Mouse (Mus musculus): ENCODE results near the gene Defa32. TPM values are rescaled to one million over a fixed set of nuclear protein-coding genes. Genes with fewer than 3 reads are reported as not detected.

Gene Defa32
- not detected for total RNA-seq (2023)

DNA sequence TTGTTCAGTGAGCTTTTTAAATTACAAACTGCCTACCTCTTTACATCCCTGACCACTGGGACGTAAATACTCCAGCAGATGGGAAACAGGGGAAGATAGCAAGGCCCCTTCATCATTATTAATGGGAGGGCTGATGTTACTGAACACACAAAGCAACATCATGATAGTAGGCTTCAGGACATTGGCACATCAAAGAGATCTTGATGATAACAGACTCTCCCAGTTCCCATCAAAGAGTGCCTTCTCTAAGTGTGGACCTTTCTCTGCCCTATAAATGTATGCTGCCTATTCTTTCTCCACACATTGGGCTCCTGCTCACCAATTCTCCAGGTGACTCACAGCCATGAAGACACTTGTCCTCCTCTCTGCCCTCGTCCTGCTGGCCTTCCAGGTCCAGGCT lies at the start of gene Defa32:
Gene Defa32 (plus strand): TSS at position 301 of the 400 bp plus-strand sequence.

DNA sequence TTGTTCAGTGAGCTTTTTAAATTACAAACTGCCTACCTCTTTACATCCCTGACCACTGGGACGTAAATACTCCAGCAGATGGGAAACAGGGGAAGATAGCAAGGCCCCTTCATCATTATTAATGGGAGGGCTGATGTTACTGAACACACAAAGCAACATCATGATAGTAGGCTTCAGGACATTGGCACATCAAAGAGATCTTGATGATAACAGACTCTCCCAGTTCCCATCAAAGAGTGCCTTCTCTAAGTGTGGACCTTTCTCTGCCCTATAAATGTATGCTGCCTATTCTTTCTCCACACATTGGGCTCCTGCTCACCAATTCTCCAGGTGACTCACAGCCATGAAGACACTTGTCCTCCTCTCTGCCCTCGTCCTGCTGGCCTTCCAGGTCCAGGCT lies 19.9 kb upstream of the Defa32 start, which contains the start of gene Defa20:
Gene Defa20 (plus strand): TSS at position 301 of the 400 bp plus-strand sequence.

GRCm38 (mm10) chr8:21565086-21565485 lies 36.3 kb downstream of the Defa32 start, which contains the start of gene Defa37:
Gene Defa37 (plus strand): TSS chr8:21565386.

Other genes with a start within 250 kb of the Defa32 start
- gene Defa27, start 213.5 kb upstream of the Defa32 start, total RNA-seq (2023), result not detected
- not detected for gene Defa29, start 202.0 kb upstream of the Defa32 start, total RNA-seq (2023)
- gene Defa2, start 150.5 kb upstream of the Defa32 start, total RNA-seq (2023), result not detected
- not detected for gene Defa33, start 137.2 kb upstream of the Defa32 start, total RNA-seq (2023)
- not detected for gene Defa36, start 101.6 kb upstream of the Defa32 start, total RNA-seq (2023)
- not detected for gene Gm7849, start 72.5 kb upstream of the Defa32 start, total RNA-seq (2023)
- gene Defa20, start 19.8 kb upstream of the Defa32 start, total RNA-seq (2023), result not detected
- not detected for gene Defa37, start 36.4 kb downstream of the Defa32 start, total RNA-seq (2023)
- not detected for gene Defa28, start 54.0 kb downstream of the Defa32 start, total RNA-seq (2023)
- not detected for gene Gm7861, start 65.5 kb downstream of the Defa32 start, total RNA-seq (2023)
- not detected for gene Defa26, start 89.2 kb downstream of the Defa32 start, total RNA-seq (2023)
- not detected for gene Defa17, start 126.7 kb downstream of the Defa32 start, total RNA-seq (2023)
- not detected for gene Defa34, start 136.8 kb downstream of the Defa32 start, total RNA-seq (2023)
- gene AY761184, start 174.6 kb downstream of the Defa32 start, total RNA-seq (2023), result not detected
- not detected for gene Defa24, start 205.5 kb downstream of the Defa32 start, total RNA-seq (2023)